Mouse (Mus musculus) thymus, adult 2 months (tissue): ENCODE results near the gene Xpnpep3. TPM values are rescaled to one million over a fixed set of nuclear protein-coding genes. Genes with fewer than 3 reads are reported as not detected.

Source experiments
- DNase-seq: peaks from one replicate; pipeline ENCODE4 v3.0.0; 2021
- H3K27ac ChIP-seq: fragments of 200-500 bp; 2 replicates; pipeline ENCODE4 v1.5.1; 2012; ENCODE audit warnings: low read length, control low read depth; ENCODE audit not compliant: control insufficient read depth, insufficient read depth
- H3K27me3 ChIP-seq: fragments of 200-500 bp; 2 replicates; pipeline ENCODE4 v1.6.1; 2012; ENCODE audit warnings: mild to moderate bottlenecking, low read length, moderate library complexity, mixed read lengths; ENCODE audit not compliant: control insufficient read depth, insufficient read depth
- H3K36me3 ChIP-seq: fragments of 200-500 bp; 2 replicates; pipeline ENCODE4 v1.6.1; 2012; ENCODE audit warnings: mild to moderate bottlenecking, low read length, moderate library complexity; ENCODE audit not compliant: control insufficient read depth, insufficient read depth
- H3K4me1 ChIP-seq: fragments of 200-500 bp; replicated peaks from 2 replicates; pipeline ENCODE4 v1.6.1; 2012; ENCODE audit warnings: low read length; ENCODE audit not compliant: control insufficient read depth, insufficient read depth
- H3K4me3 ChIP-seq: fragments of 200-500 bp; 2 replicates; pipeline ENCODE4 v1.5.1; 2012; ENCODE audit warnings: mild to moderate bottlenecking, low read length, control low read depth, moderate library complexity; ENCODE audit not compliant: control insufficient read depth, insufficient read depth
- CTCF ChIP-seq: fragments of 200-500 bp; IDR thresholded peaks from 2 replicates; pipeline ENCODE4 v1.5.1; 2012; ENCODE audit warnings: mild to moderate bottlenecking, control low read depth, low read length, moderate library complexity, borderline replicate concordance; ENCODE audit not compliant: control insufficient read depth, poor library complexity, insufficient read depth; ENCODE audit errors: extremely low read depth
- POLR2A ChIP-seq: fragments of 200-500 bp; IDR thresholded peaks from 2 replicates; pipeline ENCODE4 v1.6.1; 2012; ENCODE audit warnings: mild to moderate bottlenecking, low read length, control low read depth, moderate library complexity; ENCODE audit not compliant: control insufficient read depth, poor library complexity, insufficient read depth; ENCODE audit errors: extremely low read depth
- WGBS: fragments of 180-500 bp; shearing (Covaris S2); methylation state at CpG from one replicate; pipeline ENCODE4 v1.1.7; 2018; 5-methylcytosine and 5-hydroxymethylcytosine counted together
- polyA plus RNA-seq: library from polyadenylated mRNA; depleted of rRNA; stranded (reverse); fragments of >200 nt; gene quantifications from 2 replicates; pipeline ENCODE4 v1.2.3, GENCODE M21; 2012; rRNA removed

Gene Xpnpep3
- polyA plus RNA-seq, 1 experiment, result 15.9 TPM

DNA sequence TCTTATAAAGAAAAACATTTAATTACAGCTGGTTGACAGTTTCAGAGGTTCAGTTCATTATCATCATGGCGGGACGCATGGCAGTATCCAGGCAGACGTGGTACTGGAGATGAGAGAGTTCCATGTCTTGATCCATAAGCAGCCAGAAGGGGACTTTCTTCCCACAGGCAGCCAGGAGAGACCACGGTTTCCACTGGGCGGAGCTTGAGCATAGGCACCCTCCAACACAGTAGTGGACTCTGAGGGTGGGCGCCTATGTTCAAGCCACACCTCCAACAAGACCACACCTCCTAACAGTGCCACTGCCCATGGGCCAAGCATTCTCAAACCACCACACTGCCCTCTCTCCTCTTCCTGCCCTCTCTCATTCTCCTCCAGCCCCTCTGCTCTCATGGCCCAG, 83.8 kb downstream of the Xpnpep3 start:
- H3K4me3 ChIP-seq, result no peak overlapping the region
- no peaks in the 10 kb centered on the region for H3K36me3 ChIP-seq
- no peak for DNase-seq
- no peak for TF ChIP-seq POLR2A
- TF ChIP-seq CTCF, result no peak
- H3K4me1 ChIP-seq, result peaks cover 10% of the 10 kb centered on the region
- no peaks in the 10 kb centered on the region for H3K27me3 ChIP-seq
- no peak overlapping the region for H3K27ac ChIP-seq
- 97% methylated on average over 6 of the region's 6 CpGs for WGBS

DNA sequence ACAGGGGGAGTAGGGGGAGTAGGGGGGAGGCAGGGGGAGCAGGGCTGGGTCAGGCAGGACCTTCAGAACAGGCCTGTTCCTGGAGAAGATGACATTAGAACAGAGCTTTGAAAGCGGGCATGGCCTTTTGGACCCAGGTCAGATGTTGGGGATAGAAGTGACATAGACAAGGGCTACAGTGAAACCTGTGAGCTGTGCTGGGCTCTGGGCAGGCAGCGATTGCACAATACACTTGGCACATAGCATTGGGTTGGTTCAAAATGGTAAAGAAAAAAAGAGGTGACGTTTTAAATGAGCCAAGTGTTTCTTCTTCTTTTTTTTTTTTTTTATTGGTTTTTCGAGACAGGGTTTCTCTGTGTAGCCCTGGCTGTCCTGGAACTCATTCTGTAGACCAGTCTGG, 85.5 kb downstream of the Xpnpep3 start:
- no peak overlapping the region for H3K4me3 ChIP-seq
- H3K27me3 ChIP-seq, result no peaks in the 10 kb centered on the region
- 83% methylated on average over 4 of the region's 4 CpGs for WGBS
- no peak for TF ChIP-seq CTCF
- TF ChIP-seq POLR2A, result no peak
- no peak for DNase-seq
- no peaks in the 10 kb centered on the region for H3K36me3 ChIP-seq
- no peak overlapping the region for H3K27ac ChIP-seq
- peaks cover 7% of the 10 kb centered on the region for H3K4me1 ChIP-seq

DNA sequence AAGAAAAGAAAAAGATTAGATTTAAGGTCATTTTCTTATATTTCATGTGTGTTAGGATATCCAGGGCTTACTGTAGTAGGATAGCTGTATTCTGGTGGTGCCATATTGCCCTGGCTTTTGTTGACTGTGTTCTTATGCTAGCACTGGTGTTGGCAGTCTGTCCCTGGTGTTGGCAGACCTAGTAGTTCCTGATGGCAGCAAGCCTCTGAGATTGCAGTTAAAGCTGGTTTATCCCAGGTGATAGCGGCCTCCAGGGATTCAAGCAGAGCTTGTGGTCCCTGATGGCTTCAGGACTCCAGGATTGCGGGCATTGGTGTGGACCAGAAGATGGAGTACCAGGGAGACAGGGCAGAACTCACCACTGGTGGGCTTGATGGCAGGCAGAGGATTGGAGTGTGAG, 103.5 kb downstream of the Xpnpep3 start:
- Histone ChIP-seq H3K4me3 (no peak overlapping the region), H3K27ac (no peak overlapping the region), H3K4me1 (no peaks in the 10 kb centered on the region), H3K27me3 (no peaks in the 10 kb centered on the region), H3K36me3 (no peaks in the 10 kb centered on the region)
- no peak for DNase-seq
- TF ChIP-seq POLR2A, result no peak
- no peak for TF ChIP-seq CTCF
- 98% methylated on average over 2 of the region's 2 CpGs for WGBS

DNA sequence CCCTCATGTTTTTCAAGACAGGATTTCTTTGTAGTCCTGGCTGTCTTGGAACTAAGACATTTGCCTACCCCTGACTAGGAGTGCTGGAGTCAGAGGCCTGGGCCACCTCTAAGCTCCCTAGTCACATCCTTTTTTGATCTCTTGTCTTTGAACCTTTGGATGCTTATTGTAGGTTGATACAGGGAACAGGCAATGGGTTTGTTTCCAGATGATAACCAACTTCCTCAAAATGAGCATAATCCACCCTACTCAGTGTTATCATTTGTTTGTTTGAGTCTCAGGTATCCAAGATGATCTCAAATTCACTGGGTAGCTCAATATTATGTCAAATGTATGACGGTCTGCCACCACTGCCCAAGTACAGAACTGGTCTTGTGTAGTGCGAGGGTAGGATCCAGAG, 104.1 kb downstream of the Xpnpep3 start:
- 97% methylated on average over 2 of the region's 2 CpGs for WGBS

More for the DNA sequence above, 104.1 kb downstream of the Xpnpep3 start:
- no peak overlapping the region for H3K4me3 ChIP-seq
- no peaks in the 10 kb centered on the region for H3K4me1 ChIP-seq
- H3K36me3 ChIP-seq, result no peaks in the 10 kb centered on the region
- no peak overlapping the region for H3K27ac ChIP-seq
- H3K27me3 ChIP-seq, result no peaks in the 10 kb centered on the region
- no peak for DNase-seq
- TF ChIP-seq CTCF (no peak), POLR2A (no peak)

Other genes with a start within 250 kb of the Xpnpep3 start
- 114 and 127 TPM in 2 replicates for gene Mrtfa, start 209.4 kb upstream of the Xpnpep3 start, polyA plus RNA-seq
- gene Mchr1, start 164.6 kb upstream of the Xpnpep3 start, polyA plus RNA-seq, result 0.18 TPM in 1 of 2 replicates, not detected in the other
- 31.0 and 34.6 TPM in 2 replicates for gene Slc25a17, start 39.3 kb upstream of the Xpnpep3 start, polyA plus RNA-seq
- gene St13, start 61 bp upstream of the Xpnpep3 start, polyA plus RNA-seq, result 20.5 and 22.4 TPM in 2 replicates
- gene Dnajb7, start 8.2 kb downstream of the Xpnpep3 start, polyA plus RNA-seq, result not detected in 2 replicates
- gene Rbx1, start 66.2 kb downstream of the Xpnpep3 start, polyA plus RNA-seq, result 85.2 and 104 TPM in 2 replicates
- 60.6 and 70.7 TPM in 2 replicates for gene Ep300, start 185.2 kb downstream of the Xpnpep3 start, polyA plus RNA-seq